Mouse (Mus musculus): ENCODE data around the gene Cd83. TPM values are rescaled to one million over a fixed set of nuclear protein-coding genes. Genes with fewer than 3 reads are reported as not detected.
A peak's percentile ranks its signal among the peaks of the same experiment; 100 is the strongest.

The Cd83 gene
- total RNA-seq (2021): 1 to 10 TPM; 3.2 to 5.3 TPM
- long read RNA-seq, experiment 1, transcript Cd83-201 (5 exons, 2,477 nt): major isoform, 39 of 43 reads
- long read RNA-seq, experiment 1, partial matches to known transcripts: 0 of 43 reads
- long read RNA-seq, experiment 1, other reads (novel, unspliced or antisense): 1 of 43 reads
- long read RNA-seq, experiment 2, transcript Cd83-201 (5 exons, 2,477 nt): major isoform, 26 of 26 reads
- long read RNA-seq, experiment 2, partial matches to known transcripts: 0 of 26 reads
- long read RNA-seq, experiment 2, other reads (novel, unspliced or antisense): 0 of 26 reads

GRCm38 (mm10) chr13:43784725-43785711, at the start of gene Cd83:
Gene Cd83 (plus strand): TSS chr13:43784775.
- DNase-seq: peak; percentile 84 to 87
- intact Hi-C loops (cut with DNase I): no loop called here

GRCm38 (mm10) chr13:43739598-43740275, 44.8 kb upstream of the Cd83 start:
- peak; percentile 86 for DNase-seq
- intact Hi-C loops (cut with DNase I): loop anchor here (1.0 to 5.0 kb wide), 3 partner anchors 143 to 562 kb away; no protein-coding TSS in a partner anchor

GRCm38 (mm10) chr13:43740276-43740608, 44.3 kb upstream of the Cd83 start:
- intact Hi-C loops (cut with DNase I): no loop called here
- no peak for DNase-seq

GRCm38 (mm10) chr13:43742677-43743076, 41.9 kb upstream of the Cd83 start:
- DNase-seq: no peak
- intact Hi-C loops (cut with DNase I): no loop called here

- intact Hi-C loops (cut with DNase I): no loop called here
- no peak for DNase-seq
These were observed 40.3 kb upstream of the Cd83 start for GRCm38 (mm10) chr13:43744259-43744658.

GRCm38 (mm10) chr13:43750301-43750700, 34.3 kb upstream of the Cd83 start:
- intact Hi-C loops (cut with DNase I): no loop called here
- no peak for DNase-seq

- DNase-seq: no peak
- intact Hi-C loops (cut with DNase I): no loop called here
These were observed 33.6 kb upstream of the Cd83 start for GRCm38 (mm10) chr13:43750966-43751365.

GRCm38 (mm10) chr13:43752407-43752806, 32.2 kb upstream of the Cd83 start:
- DNase-seq: no peak
- intact Hi-C loops (cut with DNase I): no loop called here

- DNase-seq: no peak
- intact Hi-C loops (cut with DNase I): no loop called here
These were observed 30.9 kb upstream of the Cd83 start for GRCm38 (mm10) chr13:43753652-43754051.

- intact Hi-C loops (cut with DNase I): no loop called here
- DNase-seq: no peak
These were observed 30.0 kb upstream of the Cd83 start for GRCm38 (mm10) chr13:43754455-43755128.

GRCm38 (mm10) chr13:43755573-43755972, 29.0 kb upstream of the Cd83 start:
- DNase-seq: no peak
- intact Hi-C loops (cut with DNase I): no loop called here

GRCm38 (mm10) chr13:43761156-43761855, 23.3 kb upstream of the Cd83 start:
- DNase-seq: no peak
- intact Hi-C loops (cut with DNase I): no loop called here

- intact Hi-C loops (cut with DNase I): no loop called here
- DNase-seq: no peak
These were observed 21.7 kb upstream of the Cd83 start for GRCm38 (mm10) chr13:43762901-43763300.

GRCm38 (mm10) chr13:43763301-43763994, 21.1 kb upstream of the Cd83 start:
- intact Hi-C loops (cut with DNase I): no loop called here
- no peak for DNase-seq

GRCm38 (mm10) chr13:43763995-43764579, 20.5 kb upstream of the Cd83 start:
- DNase-seq: peak; percentile 51 to 74
- intact Hi-C loops (cut with DNase I): no loop called here

GRCm38 (mm10) chr13:43765293-43765814, 19.2 kb upstream of the Cd83 start:
- intact Hi-C loops (cut with DNase I): no loop called here
- peak in 1 of 2 experiments; percentile 23 for DNase-seq

GRCm38 (mm10) chr13:43766786-43767680, 17.5 kb upstream of the Cd83 start:
- DNase-seq: no peak
- intact Hi-C loops (cut with DNase I): no loop called here

GRCm38 (mm10) chr13:43773020-43773419, 11.6 kb upstream of the Cd83 start:
- intact Hi-C loops (cut with DNase I): no loop called here
- no peak for DNase-seq

Measured in heart, postnatal 14 days (tissue).